Mouse (Mus musculus) erythroblast, embryonic 14.5 days (primary cell): ENCODE results near the gene Steap2. TPM values are rescaled to one million over a fixed set of nuclear protein-coding genes. Genes with fewer than 3 reads are reported as not detected.

Experiments
- H3K27me3 ChIP-seq: 2 replicates; pipeline ENCODE4 v1.6.1; 2012; ENCODE audit warnings: inconsistent platforms; ENCODE audit not compliant: control insufficient read depth
- H3K36me3 ChIP-seq: 2 replicates; pipeline ENCODE4 v1.6.1; 2012; ENCODE audit warnings: mild to moderate bottlenecking, inconsistent platforms; ENCODE audit not compliant: control insufficient read depth
- H3K4me1 ChIP-seq: 2 replicates; pipeline ENCODE4 v1.6.1; 2012; ENCODE audit warnings: inconsistent platforms; ENCODE audit not compliant: control insufficient read depth
- H3K4me3 ChIP-seq: replicated peaks from 2 replicates; pipeline ENCODE3; 2012; ENCODE audit warnings: moderate library complexity, mild to moderate bottlenecking, inconsistent platforms
- H3K9me3 ChIP-seq: 2 replicates; pipeline ENCODE4 v1.6.1; 2012; ENCODE audit warnings: low read length, inconsistent platforms, mixed read lengths; ENCODE audit not compliant: control insufficient read depth
- GATA1 ChIP-seq: IDR thresholded peaks from 2 replicates; pipeline ENCODE4 v1.6.1; 2012; ENCODE audit warnings: low read length, inconsistent platforms, mixed read lengths
- TAL1 ChIP-seq: IDR thresholded peaks from 3 replicates; pipeline ENCODE4 v1.6.1; 2012; ENCODE audit warnings: low read length, inconsistent platforms, mixed read lengths
- polyA plus RNA-seq: library from polyadenylated mRNA; stranded (reverse); fragments of >175 nt; gene quantifications from 2 replicates; pipeline ENCODE4 v1.2.3, GENCODE M21; 2012

The Steap2 gene
- polyA plus RNA-seq, 1 experiment, result 0.01 TPM

DNA sequence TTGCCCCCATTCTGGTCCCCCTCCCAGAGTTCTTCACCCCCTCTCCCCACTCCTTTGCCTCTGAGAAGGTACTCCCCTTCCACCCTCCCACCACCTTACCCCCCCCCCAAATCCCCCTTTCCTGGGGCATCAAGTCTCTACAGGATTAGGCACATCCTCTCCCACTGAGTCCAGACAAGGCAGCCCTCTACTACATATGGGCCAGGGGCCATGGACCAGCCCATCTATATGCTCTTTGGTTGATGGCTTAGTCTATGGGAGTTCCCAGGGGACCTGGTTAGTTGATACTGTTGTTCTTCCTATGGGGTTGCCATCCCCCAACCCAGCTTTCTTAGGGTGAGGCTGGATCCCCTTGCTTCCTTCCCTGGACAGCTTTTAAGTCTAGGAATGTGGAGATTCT lies 14.9 kb downstream of the Steap2 start:
- no peaks in the 10 kb centered on the region for H3K36me3 ChIP-seq
- H3K4me3 ChIP-seq, result no peak overlapping the region
- H3K27me3 ChIP-seq, result no peaks in the 10 kb centered on the region
- H3K4me1 ChIP-seq, result no peaks in the 10 kb centered on the region
- no peak for TF ChIP-seq TAL1
- no peak for TF ChIP-seq GATA1
- H3K9me3 ChIP-seq, result no peaks in the 10 kb centered on the region

- Histone ChIP-seq H3K4me1 (no peaks in the 10 kb centered on the region), H3K27me3 (no peaks in the 10 kb centered on the region), H3K36me3 (no peaks in the 10 kb centered on the region), H3K4me3 (no peak overlapping the region), H3K9me3 (no peaks in the 10 kb centered on the region)
- TF ChIP-seq TAL1 (no peak), GATA1 (no peak)
Observed at GRCm38 (mm10) chr5:5676082-5676481, 18.3 kb downstream of the Steap2 start.

GRCm38 (mm10) chr5:5668920-5669319 lies 25.5 kb downstream of the Steap2 start:
- peaks cover 3% of the 10 kb centered on the region for H3K27me3 ChIP-seq
- H3K9me3 ChIP-seq, result no peaks in the 10 kb centered on the region
- H3K4me1 ChIP-seq, result no peaks in the 10 kb centered on the region
- H3K4me3 ChIP-seq, result no peak overlapping the region
- H3K36me3 ChIP-seq, result no peaks in the 10 kb centered on the region
- no peak for TF ChIP-seq TAL1
- no peak for TF ChIP-seq GATA1

- H3K27me3 ChIP-seq, result peaks cover 14% of the 10 kb centered on the region
- H3K4me3 ChIP-seq, result no peak overlapping the region
- TF ChIP-seq TAL1, result no peak
- TF ChIP-seq GATA1, result no peak
- no peaks in the 10 kb centered on the region for H3K36me3 ChIP-seq
- H3K9me3 ChIP-seq, result no peaks in the 10 kb centered on the region
- H3K4me1 ChIP-seq, result 0 out of 2 replicates have a peak, but pooled peaks cover 2% of the 10 kb centered on the region
Observed at GRCm38 (mm10) chr5:5664371-5664926, 29.9 kb downstream of the Steap2 start.

GRCm38 (mm10) chr5:5663655-5664370 lies 30.6 kb downstream of the Steap2 start, which contains the start of gene Cfap69:
Cfap69 (minus strand) TSS chr5:5664239.
- TF ChIP-seq GATA1, result no peak
- no peak for TF ChIP-seq TAL1
- Histone ChIP-seq H3K36me3 (no peaks in the 10 kb centered on the region), H3K4me3 (peak within 1 kb of the TSS; percentile 46), H3K4me1 (0 out of 2 replicates have a peak, but pooled peaks cover 2% of the 10 kb centered on the region), H3K9me3 (no peaks in the 10 kb centered on the region), H3K27me3 (peaks cover 14% of the 10 kb centered on the region)

- Histone ChIP-seq H3K4me1 (0 out of 2 replicates have a peak, but pooled peaks cover 2% of the 10 kb centered on the region), H3K36me3 (no peaks in the 10 kb centered on the region), H3K9me3 (no peaks in the 10 kb centered on the region), H3K27me3 (peaks cover 14% of the 10 kb centered on the region), H3K4me3 (no peak overlapping the region)
- TF ChIP-seq GATA1 (no peak), TAL1 (no peak)
Observed at GRCm38 (mm10) chr5:5663057-5663456, 31.3 kb downstream of the Steap2 start.

DNA sequence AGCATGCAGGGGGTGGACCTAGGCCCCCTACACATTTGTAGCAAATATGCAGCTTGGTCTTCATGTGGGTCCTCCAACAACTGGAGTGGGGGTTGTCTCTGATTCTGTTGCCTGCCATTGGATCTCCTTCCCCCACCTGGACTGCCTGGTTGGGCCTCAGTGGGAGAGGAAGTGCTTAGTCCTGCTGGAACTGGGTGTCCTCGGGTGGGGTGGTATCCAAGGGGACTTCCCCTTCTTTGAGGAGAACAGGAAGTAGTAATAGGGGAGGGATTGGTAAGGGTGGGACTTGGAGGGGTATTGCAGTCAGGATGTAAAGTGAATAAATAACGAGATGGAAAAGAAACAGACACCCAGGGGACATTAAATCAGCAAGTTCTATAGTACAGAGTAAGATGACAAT lies 35.7 kb downstream of the Steap2 start:
- no peaks in the 10 kb centered on the region for H3K36me3 ChIP-seq
- TF ChIP-seq TAL1 (no peak), GATA1 (no peak)
- no peaks in the 10 kb centered on the region for H3K9me3 ChIP-seq

DNA sequence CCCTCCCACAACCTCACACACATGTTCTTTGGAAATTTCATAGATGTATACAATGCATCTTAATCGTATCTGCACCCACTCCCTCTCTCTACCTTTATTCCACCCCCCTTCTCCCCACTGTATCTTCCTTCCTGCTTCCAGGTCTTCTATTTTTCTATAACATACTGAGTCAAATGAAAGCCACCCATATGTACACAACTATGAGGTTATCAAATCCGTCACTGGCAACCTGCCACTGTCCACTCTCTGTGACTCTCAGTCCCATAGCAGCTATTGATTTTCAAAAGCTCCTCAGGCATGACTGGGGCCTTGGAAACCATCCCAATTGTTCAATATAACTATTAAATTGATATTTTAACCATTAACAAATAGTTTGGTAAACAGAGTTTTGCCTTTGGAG lies 36.4 kb downstream of the Steap2 start:
- Histone ChIP-seq H3K4me3 (no peak overlapping the region), H3K9me3 (no peaks in the 10 kb centered on the region), H3K4me1 (no peaks in the 10 kb centered on the region), H3K27me3 (peaks cover 2% of the 10 kb centered on the region), H3K36me3 (no peaks in the 10 kb centered on the region)
- TF ChIP-seq GATA1 (no peak), TAL1 (no peak)

More for the DNA sequence above, 35.7 kb downstream of the Steap2 start:
- peaks cover 8% of the 10 kb centered on the region for H3K27me3 ChIP-seq
- no peak overlapping the region for H3K4me3 ChIP-seq
- H3K4me1 ChIP-seq, result no peaks in the 10 kb centered on the region

DNA sequence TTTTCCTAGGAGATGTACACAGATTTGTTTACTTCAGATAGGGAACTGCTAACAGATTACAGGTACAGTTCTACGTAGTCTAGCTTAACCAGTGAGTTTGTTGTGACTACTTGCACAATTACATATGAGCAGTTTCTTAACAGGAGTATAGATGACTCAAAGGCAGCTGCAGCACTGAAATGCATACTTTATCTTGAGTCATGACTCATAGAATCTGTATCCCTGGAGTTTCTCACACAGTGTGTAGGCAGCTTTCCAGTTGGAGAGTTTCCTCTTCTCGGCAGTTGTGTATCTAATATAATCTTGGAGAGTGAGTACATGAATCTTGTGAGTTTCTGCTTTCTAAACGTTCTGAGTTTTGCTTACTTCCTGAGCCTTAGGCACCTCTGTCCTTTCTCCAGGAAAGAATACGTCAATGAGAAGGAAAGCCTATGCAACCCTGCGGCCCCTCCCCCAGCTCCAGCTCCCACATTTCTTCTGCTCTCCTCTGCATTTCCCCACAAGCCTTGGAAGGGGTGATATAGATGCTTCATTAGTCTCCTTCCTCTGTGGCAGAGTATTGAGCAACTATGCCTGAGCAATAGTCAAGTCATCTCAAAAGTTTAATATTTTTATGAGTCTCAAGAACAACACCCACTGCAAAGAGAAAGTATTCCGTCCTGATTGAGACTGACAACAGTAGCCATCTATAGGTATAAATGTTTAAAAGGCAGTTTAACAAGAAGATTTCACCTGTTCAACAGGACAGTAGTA lies 45.4 kb downstream of the Steap2 start:
- no peak overlapping the region for H3K4me3 ChIP-seq
- H3K27me3 ChIP-seq, result no peaks in the 10 kb centered on the region
- no peaks in the 10 kb centered on the region for H3K36me3 ChIP-seq
- H3K9me3 ChIP-seq, result no peaks in the 10 kb centered on the region
- no peaks in the 10 kb centered on the region for H3K4me1 ChIP-seq
- TF ChIP-seq GATA1 (no peak), TAL1 (no peak)
